Mouse (Mus musculus): ENCODE measurements around the gene Espn. TPM values are rescaled to one million over a fixed set of nuclear protein-coding genes. Genes with fewer than 3 reads are reported as not detected.

Gene Espn
- polyA plus RNA-seq, 1 experiment from 2014 or later, result 1.4 TPM

- DNase-seq (ENCODE audit: low spot score), result peak; percentile 64
- peaks cover 35% of the 10 kb centered on the region for H3K4me1 ChIP-seq
- 18% methylated on average over 21 of the region's 21 CpGs for whole genome bisulfite sequencing
- peak overlapping the region; percentile 34; the same call in 1 of the 2 replicates for H3K4me3 ChIP-seq
- H3K9me3 ChIP-seq (replicated peaks), result no peaks in the 10 kb centered on the region
- no peaks in the 10 kb centered on the region for H3K36me3 ChIP-seq
- peaks cover 97% of the 10 kb centered on the region for H3K27me3 ChIP-seq (ENCODE audit: low read depth, poor library complexity, severe bottlenecking)
- no peak overlapping the region for H3K27ac ChIP-seq (replicated peaks)
Observed at GRCm38 (mm10) chr4:152157779-152158584, 5.8 kb upstream of the Espn start.

DNA sequence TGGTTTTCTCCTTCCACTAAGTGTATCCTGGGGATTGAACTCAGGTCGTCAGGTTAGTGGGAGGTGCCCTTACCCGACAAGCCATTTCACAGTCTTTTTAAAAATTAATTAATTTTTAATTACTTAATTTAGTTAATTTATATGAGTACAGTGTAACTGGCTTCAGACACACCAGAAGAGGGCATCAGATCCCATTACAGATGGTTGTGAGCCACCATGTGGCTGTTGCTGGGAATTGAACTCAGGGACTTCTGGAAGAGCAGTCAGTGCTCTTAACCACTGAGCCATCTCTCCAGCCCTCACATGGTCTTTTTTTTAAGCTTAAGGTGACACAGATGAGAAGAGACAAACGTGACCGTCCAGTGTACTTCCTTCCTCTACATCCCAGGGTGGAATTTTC, 2.8 kb upstream of the Espn start:
- peaks cover 44% of the 10 kb centered on the region for H3K4me1 ChIP-seq
- no peak overlapping the region for H3K27ac ChIP-seq (replicated peaks)
- no peak overlapping the region for H3K4me3 ChIP-seq
- no peak for DNase-seq (ENCODE audit: low spot score)
- no peaks in the 10 kb centered on the region for H3K36me3 ChIP-seq
- peaks cover 97% of the 10 kb centered on the region for H3K27me3 ChIP-seq (ENCODE audit: low read depth, poor library complexity, severe bottlenecking)
- WGBS, result 75% methylated on average over 4 of the region's 4 CpGs
- H3K9me3 ChIP-seq (replicated peaks), result no peaks in the 10 kb centered on the region

- Histone ChIP-seq H3K4me3 (peak overlapping the region; percentile 37), H3K36me3 (no peaks in the 10 kb centered on the region), H3K27me3 (ENCODE audit: low read depth, poor library complexity, severe bottlenecking) (peaks cover 97% of the 10 kb centered on the region), H3K9me3 (replicated peaks) (no peaks in the 10 kb centered on the region), H3K4me1 (peaks cover 31% of the 10 kb centered on the region), H3K27ac (replicated peaks) (no peak overlapping the region)
- DNase-seq (ENCODE audit: low spot score), result peak; percentile 86
- 2% methylated on average over 23 of the region's 23 CpGs for WGBS
Observed at GRCm38 (mm10) chr4:152153771-152154177, 1.6 kb upstream of the Espn start.

DNA sequence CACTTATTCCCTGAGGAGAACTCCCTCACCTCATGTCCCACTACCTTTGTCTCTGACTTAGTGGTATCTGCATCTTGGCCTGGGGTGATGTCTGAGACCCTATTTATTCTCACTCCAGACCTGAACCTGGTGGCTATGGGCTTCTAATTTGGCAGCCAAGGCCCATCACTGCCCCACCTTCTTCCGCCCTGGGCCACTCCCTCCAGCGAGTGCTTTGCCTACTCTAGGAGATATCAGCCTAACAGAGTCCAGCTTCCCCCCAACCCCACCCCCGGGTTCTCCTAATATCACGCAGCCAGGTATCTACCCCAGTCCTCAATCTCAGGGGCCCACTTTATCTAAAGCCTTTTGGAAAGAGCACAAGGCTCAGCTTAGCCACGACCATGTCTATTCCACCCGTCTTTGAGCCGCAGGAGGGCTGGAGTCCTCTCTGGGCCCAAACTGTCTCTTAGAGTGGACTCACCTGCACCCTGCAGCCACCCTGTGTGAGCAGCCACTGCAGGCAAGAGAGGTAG, 663 bp downstream of the Espn start:
- DNase-seq (ENCODE audit: low spot score), result no peak
- H3K4me1 ChIP-seq, result peaks cover 21% of the 10 kb centered on the region
- H3K27ac ChIP-seq (replicated peaks), result no peak overlapping the region; the same call in 1 of the 2 replicates
- no peaks in the 10 kb centered on the region for H3K36me3 ChIP-seq
- WGBS, result 16% methylated on average over 7 of the region's 7 CpGs
- peaks cover 94% of the 10 kb centered on the region for H3K27me3 ChIP-seq (ENCODE audit: low read depth, poor library complexity, severe bottlenecking)
- peak overlapping the region; percentile 53 for H3K4me3 ChIP-seq
- no peaks in the 10 kb centered on the region for H3K9me3 ChIP-seq (replicated peaks)

GRCm38 (mm10) chr4:152150546-152150945, 1.6 kb downstream of the Espn start:
- 79% methylated on average over 4 of the region's 4 CpGs for WGBS
- Histone ChIP-seq H3K4me3 (no peak overlapping the region), H3K9me3 (replicated peaks) (no peaks in the 10 kb centered on the region), H3K27ac (replicated peaks) (no peak overlapping the region), H3K36me3 (no peaks in the 10 kb centered on the region), H3K27me3 (ENCODE audit: low read depth, poor library complexity, severe bottlenecking) (peaks cover 90% of the 10 kb centered on the region), H3K4me1 (peaks cover 21% of the 10 kb centered on the region)
- DNase-seq (ENCODE audit: low spot score), result no peak

DNA sequence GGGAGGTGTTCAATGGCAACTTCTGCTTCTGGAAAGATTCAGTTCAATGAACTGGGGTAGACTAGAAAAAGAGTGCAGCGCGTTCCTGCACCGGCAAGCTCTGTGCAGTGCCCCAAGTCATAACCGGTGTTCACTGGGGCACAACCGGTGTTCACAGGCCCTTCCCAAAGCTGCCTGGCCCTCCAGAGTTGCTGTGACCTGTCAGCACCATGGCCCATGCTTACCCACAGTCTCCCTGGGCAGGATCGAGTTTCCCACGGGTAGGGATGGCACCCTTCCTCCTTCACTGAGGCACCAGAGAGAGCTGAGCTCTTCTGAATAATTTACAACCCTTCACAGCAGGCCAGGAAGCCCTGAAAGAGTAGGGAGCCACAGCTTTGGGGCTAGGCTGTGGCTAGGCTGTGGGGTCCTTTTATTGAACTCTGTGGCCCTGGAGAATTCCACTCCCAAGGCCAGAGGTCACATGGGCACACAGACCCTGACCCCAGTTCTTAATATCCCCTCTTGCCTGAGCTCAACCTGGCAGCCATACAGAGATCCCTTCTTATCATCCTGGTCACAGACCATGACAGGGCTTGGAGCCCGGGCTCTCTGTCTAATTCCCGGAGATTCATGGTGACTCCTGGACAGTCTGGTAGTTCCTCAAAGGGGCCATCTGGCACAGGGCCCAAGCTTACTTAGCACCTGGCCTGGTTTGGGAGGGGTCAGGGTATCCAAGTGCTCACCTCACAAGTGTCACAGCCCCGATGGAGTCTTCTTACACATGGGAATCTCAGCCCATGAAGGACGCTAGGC, 5.9 kb downstream of the Espn start:
- WGBS, result 78% methylated on average over 11 of the region's 11 CpGs
- Histone ChIP-seq H3K36me3 (no peaks in the 10 kb centered on the region), H3K9me3 (replicated peaks) (no peaks in the 10 kb centered on the region), H3K27me3 (ENCODE audit: low read depth, poor library complexity, severe bottlenecking) (peaks cover 72% of the 10 kb centered on the region), H3K27ac (replicated peaks) (no peak overlapping the region), H3K4me3 (no peak overlapping the region), H3K4me1 (peaks cover under 1% of the 10 kb centered on the region; the same call in 1 of the 2 replicates)
- no peak for DNase-seq (ENCODE audit: low spot score)

GRCm38 (mm10) chr4:152145473-152145872, 6.7 kb downstream of the Espn start:
- Histone ChIP-seq H3K27me3 (ENCODE audit: low read depth, poor library complexity, severe bottlenecking) (peaks cover 72% of the 10 kb centered on the region), H3K36me3 (no peaks in the 10 kb centered on the region), H3K27ac (replicated peaks) (no peak overlapping the region), H3K4me1 (no peaks in the 10 kb centered on the region), H3K4me3 (no peak overlapping the region), H3K9me3 (replicated peaks) (no peaks in the 10 kb centered on the region)
- DNase-seq (ENCODE audit: low spot score), result no peak
- 78% methylated on average over 10 of the region's 10 CpGs for WGBS

GRCm38 (mm10) chr4:152143632-152144031, 8.5 kb downstream of the Espn start:
- peaks cover 5% of the 10 kb centered on the region for H3K4me1 ChIP-seq
- no peak for DNase-seq (ENCODE audit: low spot score)
- no peaks in the 10 kb centered on the region for H3K36me3 ChIP-seq
- no peak overlapping the region for H3K4me3 ChIP-seq
- 41% methylated on average over 1 of the region's 1 CpGs for WGBS
- no peaks in the 10 kb centered on the region for H3K9me3 ChIP-seq (replicated peaks)
- H3K27me3 ChIP-seq (ENCODE audit: low read depth, poor library complexity, severe bottlenecking), result peaks cover 67% of the 10 kb centered on the region
- H3K27ac ChIP-seq (replicated peaks), result no peak overlapping the region

GRCm38 (mm10) chr4:152141521-152142135, 10.5 kb downstream of the Espn start:
- H3K27me3 ChIP-seq (ENCODE audit: low read depth, poor library complexity, severe bottlenecking), result peaks cover 69% of the 10 kb centered on the region
- no peak for DNase-seq (ENCODE audit: low spot score)
- 83% methylated on average over 8 of the region's 8 CpGs for WGBS

GRCm38 (mm10) chr4:152140441-152140840, 11.7 kb downstream of the Espn start:
- peaks cover 76% of the 10 kb centered on the region for H3K27me3 ChIP-seq (ENCODE audit: low read depth, poor library complexity, severe bottlenecking)
- 27% methylated on average over 6 of the region's 6 CpGs for WGBS
- peaks cover 17% of the 10 kb centered on the region for H3K4me1 ChIP-seq
- no peaks in the 10 kb centered on the region for H3K36me3 ChIP-seq
- H3K27ac ChIP-seq (replicated peaks), result no peak overlapping the region
- peak; percentile 58 for DNase-seq (ENCODE audit: low spot score)
- H3K9me3 ChIP-seq (replicated peaks), result no peaks in the 10 kb centered on the region
- H3K4me3 ChIP-seq, result no peak overlapping the region

More at GRCm38 (mm10) chr4:152141521-152142135, 10.5 kb downstream of the Espn start:
- H3K27ac ChIP-seq (replicated peaks), result no peak overlapping the region
- no peaks in the 10 kb centered on the region for H3K9me3 ChIP-seq (replicated peaks)
- H3K4me3 ChIP-seq, result no peak overlapping the region
- peaks cover 11% of the 10 kb centered on the region for H3K4me1 ChIP-seq
- no peaks in the 10 kb centered on the region for H3K36me3 ChIP-seq

GRCm38 (mm10) chr4:152138497-152139260, 13.5 kb downstream of the Espn start:
- no peak overlapping the region for H3K27ac ChIP-seq (replicated peaks)
- peak overlapping the region; percentile 52 for H3K4me3 ChIP-seq
- DNase-seq (ENCODE audit: low spot score), result peak; percentile 90
- 3% methylated on average over 51 of the region's 51 CpGs for WGBS
- H3K27me3 ChIP-seq (ENCODE audit: low read depth, poor library complexity, severe bottlenecking), result peaks cover 85% of the 10 kb centered on the region
- no peaks in the 10 kb centered on the region for H3K36me3 ChIP-seq
- H3K4me1 ChIP-seq, result peaks cover 17% of the 10 kb centered on the region
- H3K9me3 ChIP-seq (replicated peaks), result no peaks in the 10 kb centered on the region

GRCm38 (mm10) chr4:152136876-152137250, 15.3 kb downstream of the Espn start:
- Histone ChIP-seq H3K27ac (replicated peaks) (no peak overlapping the region), H3K4me1 (peaks cover 26% of the 10 kb centered on the region), H3K9me3 (replicated peaks) (no peaks in the 10 kb centered on the region), H3K36me3 (no peaks in the 10 kb centered on the region), H3K27me3 (ENCODE audit: low read depth, poor library complexity, severe bottlenecking) (peaks cover 94% of the 10 kb centered on the region), H3K4me3 (no peak overlapping the region)
- WGBS, result 92% methylated on average over 2 of the region's 2 CpGs
- no peak for DNase-seq (ENCODE audit: low spot score)

Data from midbrain, embryonic 10.5 days (tissue).